Mouse (Mus musculus): ENCODE measurements around the gene Fastkd5.
A peak's percentile ranks its signal among the peaks of the same experiment; 100 is the strongest.
"Not testable (repeated sequence)": the region's sequence is repeated elsewhere in the genome, so short reads cannot be mapped to it uniquely, and the experiment has no call there.

Fastkd5 gene

DNA sequence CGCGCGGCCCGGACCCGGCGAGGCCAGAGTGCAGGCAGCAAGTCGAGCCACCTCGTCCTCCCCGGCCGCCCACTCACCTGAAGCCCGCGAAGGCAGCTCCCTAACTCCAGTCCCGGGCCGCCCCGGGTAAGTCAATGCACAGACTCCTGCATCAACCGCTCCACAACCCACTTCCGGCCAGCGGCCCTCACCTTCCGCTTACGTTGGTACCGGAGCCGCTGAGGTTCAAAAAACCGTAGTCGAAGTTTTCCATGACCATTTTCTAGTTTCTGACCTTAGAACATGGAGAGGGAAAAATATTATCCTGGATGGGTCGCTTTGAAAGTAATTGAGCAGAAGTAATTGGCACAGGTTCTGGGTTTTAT is at the start of gene Fastkd5, which contains the start of gene Ubox5:
Gene Fastkd5, minus strand, starts transcription at position 189 of the 365 bp plus-strand sequence.
Gene Ubox5, minus strand, starts transcription at position 200 of the 365 bp plus-strand sequence.
- DNase-seq (ENCODE audit: low read depth in 2 of 2, low spot score in 2 of 2), result peak; percentile 61 to 72

DNA sequence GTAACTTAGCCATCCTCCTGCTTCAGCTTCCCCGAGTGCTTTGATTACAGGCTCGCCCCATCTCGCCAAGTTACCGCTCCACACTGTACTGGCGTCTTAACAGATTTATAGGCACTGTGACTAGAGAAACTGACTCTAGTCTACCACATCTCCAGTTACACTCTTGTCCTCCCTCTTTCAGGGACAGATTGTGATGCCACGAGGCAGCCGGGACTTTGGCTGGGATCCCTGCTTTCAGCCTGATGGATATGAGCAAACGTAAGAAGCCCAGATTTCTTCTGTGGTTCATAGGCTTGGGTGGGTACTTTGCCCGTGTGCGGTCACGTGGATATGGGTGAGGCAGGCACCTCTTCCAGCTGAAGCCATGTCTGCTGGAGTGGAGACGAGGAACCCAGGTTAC is 49.3 kb upstream of the Fastkd5 start:
- no peak for DNase-seq (ENCODE audit: low read depth in 2 of 2, low spot score in 2 of 2)

DNA sequence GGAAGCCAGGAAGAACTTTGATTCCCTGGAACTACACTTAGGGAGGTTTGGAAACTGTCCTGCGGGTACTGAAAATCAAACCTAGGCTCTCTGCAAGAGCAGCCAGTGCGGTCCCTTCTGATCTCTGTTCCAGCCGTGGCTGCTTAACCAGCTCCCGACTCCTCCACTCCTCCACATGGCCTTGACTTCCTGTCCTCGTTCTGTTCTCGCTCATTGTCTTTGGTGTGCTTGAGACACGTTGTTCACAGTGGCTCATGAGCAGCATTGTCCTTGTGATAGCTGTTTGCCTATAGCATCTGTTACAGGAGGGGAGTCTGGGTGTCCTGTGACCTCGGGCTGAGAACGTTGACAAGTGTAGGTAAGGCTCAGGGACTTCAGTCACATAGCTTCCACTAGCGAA is 47.4 kb upstream of the Fastkd5 start:
- no peak for DNase-seq (ENCODE audit: low read depth in 2 of 2, low spot score in 2 of 2)

DNA sequence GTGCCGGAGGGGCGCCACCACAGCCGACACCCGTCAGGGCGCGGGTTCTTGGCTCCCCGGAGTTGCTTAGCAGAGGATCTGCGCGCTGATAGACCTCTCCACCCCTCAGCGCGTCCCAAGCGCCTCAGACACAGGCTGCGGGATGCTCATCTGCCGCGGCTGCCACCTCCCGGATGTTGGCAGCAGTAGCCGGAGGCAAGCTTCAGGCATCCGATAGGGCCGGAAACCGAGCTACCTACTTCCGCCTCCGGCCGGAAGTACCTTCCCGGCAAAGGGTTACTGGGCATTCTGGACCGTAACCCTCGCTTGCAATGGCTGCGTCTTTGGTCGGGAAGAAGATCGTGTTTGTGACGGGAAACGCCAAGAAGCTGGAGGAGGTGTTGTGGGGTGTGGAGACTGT is 37.7 kb upstream of the Fastkd5 start, which contains the start of gene Itpa:
Gene Itpa, plus strand, starts transcription at position 52 of the 400 bp plus-strand sequence.
- DNase-seq (ENCODE audit: low read depth in 2 of 2, low spot score in 2 of 2), result peak; percentile 75 to 79

DNA sequence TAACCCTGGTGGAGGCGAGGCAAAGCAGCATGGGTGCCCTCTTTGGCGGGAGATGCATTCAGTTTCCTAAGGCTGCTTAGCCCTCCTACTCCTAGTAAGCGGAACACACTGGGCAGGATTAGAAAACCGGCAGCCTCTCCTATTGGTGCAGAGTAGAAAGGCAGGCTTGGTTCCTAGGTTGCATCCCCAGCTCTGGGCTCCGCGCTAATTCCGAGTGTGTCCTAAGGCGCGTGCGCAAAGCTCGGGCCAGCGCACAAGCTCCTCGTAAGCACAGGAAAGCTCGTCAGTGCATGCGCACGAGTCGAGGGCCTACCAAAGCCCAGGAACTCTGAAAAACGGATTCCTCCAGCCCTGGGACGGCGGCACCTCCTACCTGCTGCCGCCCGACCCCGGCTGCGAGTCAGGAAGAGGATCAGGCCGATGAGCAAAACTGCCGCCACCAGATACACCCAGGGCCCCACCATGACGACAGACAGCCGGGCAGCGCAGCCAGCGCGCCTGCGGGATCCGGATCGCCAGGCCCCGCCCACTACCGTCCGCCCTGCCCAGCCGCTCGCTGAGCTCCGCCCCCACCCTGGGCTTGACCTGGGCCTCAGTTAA is 34.4 kb upstream of the Fastkd5 start, which contains the start of gene Ddrgk1:
Gene Ddrgk1, minus strand, starts transcription at position 558 of the 600 bp plus-strand sequence.
- peak; percentile 73 to 79 for DNase-seq (ENCODE audit: low read depth in 2 of 2, low spot score in 2 of 2)

DNA sequence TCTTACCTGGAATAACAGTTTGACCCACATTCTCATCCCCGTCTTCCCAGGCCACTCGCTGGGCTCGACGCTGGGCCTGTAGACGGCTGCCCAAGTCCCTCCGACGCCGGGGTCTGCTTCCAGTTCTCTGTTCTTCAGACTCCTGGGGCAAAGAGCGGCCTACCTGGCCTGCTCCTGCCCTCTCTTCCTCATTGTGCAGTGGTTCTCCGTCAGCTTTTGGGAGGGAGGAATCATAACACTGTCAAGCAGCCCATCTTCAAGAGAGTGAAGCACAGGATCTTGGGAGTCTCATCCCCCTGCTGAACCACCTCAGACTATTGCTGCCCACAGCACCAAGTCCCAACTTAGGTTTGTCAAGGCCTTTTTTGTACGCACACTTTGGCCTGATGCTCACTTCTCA is 33.5 kb upstream of the Fastkd5 start:
- DNase-seq (ENCODE audit: low read depth in 2 of 2, low spot score in 2 of 2), result no peak

DNA sequence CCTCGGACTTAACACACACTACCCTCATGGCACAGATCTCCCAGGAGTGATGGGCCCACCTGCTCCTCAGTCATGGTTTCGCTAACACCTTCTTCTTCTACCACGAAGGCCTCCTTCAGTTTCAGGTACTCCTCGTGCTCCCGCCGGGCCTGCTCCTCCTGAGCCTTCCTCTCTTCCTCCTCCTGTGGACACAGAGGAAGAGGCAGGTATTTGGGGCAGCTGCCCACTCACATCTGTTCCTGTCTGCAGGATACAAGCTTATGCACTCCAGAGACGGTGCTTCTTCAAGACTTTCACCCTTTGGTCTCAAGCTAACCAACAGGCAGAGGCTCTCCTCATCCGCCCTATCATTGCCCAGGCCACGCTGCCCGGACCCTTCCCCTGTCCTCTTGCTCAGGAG is 28.7 kb upstream of the Fastkd5 start:
- no peak for DNase-seq (ENCODE audit: low read depth in 2 of 2, low spot score in 2 of 2)

DNA sequence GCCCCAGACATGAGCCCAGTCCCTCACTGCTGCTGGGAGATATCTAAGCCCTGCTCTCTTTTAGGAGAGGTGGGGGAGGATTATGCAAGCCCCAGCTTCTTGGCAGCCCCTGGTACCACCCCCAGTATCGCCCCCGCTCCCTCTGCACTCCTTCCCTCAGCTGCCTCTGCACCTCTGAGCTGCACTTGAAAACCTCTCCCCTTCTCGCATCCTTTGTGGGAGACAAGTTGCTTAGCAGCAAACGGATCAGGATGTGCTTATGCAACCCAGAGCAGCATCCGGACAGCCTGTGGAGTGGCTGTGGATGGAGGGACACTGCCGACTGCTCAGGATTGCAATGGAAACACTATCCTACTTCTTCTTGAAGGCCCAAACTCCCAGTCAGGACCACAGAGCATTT is 27.7 kb upstream of the Fastkd5 start:
- DNase-seq (ENCODE audit: low read depth in 2 of 2, low spot score in 2 of 2), result no peak

DNA sequence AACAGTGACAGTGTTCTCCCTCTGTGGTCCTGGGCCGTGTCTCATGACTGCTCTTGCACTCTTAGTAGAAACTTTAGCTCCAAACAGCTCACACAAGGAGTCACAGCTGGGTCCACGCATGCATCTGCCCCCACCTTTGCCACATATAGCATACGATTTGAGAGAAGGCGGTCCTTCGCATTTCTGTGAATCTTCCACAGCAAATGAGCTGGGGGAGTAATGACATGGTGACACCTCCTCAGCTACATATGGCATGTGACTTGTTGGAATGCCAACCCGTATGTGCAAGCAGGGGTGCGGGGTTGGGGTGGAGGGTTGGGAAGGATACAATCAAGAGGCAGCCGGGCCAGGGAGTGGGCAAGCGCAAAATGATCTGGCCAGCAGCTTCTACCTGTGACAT is 26.7 kb upstream of the Fastkd5 start:
- no peak for DNase-seq (ENCODE audit: low read depth in 2 of 2, low spot score in 2 of 2)

DNA sequence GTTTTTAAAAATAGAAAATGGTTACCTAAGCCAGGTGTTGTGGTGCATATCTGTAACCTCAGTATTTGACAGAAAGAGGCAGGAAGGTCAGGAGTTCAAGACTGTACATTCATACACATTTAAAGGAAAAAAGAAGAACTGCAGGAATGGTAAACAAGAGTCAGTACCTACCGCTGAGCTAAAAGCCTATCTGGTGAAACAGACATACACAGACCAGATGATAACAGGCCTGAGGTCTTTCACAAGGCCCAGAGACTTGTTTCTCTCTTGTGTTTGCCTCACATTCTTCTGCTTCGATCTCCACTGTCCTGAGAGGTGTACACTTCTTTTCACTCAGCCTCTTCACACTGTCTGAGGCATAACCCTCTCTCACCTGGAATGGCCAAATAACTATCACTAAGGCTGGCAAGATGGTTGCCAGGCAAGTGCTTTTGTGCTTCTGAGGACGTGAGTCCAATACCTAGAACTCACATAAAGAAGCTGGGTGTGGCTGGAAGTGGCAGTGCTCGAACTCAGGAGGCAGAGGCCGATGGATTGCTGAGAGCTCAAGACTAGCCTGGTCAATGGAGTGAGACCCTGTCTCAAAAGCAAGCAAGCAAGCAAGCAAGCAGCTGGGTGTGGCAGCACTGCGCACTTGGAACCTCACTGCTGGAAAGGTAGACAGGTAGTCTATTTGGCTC is 26.0 kb upstream of the Fastkd5 start:
- DNase-seq (ENCODE audit: low read depth in 2 of 2, low spot score in 2 of 2), result no peak

DNA sequence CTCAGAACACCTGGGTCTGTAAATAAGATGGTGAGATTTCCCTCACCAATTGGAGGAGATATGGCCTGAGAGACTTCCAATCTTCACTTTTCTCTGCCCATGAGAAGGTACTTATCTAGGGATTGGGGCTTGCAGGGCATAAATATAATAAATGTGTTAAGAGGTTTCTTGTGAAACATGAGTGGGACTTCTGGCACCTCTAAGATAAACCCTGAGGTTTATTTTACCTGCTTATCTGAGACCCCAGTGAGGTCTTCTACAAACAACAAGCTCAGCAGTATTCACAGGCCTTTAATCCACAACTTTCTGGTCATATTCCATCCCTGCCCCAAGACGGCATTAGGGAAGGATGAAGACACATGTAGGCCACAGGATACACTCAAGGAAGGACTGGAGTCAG is 23.9 kb upstream of the Fastkd5 start:
- no peak for DNase-seq (ENCODE audit: low read depth in 2 of 2, low spot score in 2 of 2)

DNA sequence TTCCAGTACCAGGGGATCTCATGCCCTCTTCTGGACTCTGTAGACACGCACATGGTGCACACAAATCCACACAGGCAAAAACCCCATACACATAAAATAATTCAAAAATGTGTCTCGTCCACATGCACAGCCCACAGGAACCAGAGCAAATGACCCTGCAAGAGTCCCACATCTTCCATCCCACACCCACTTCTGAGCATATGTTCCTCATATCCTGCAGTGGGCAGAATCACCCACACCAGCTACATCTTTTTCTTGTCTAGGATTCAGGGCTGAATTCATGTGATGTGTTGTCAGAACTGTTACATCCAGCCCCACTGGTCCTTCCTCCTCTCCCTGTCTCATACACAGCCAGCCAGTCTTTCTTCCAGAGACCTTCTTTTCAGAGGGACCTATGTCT is 23.5 kb upstream of the Fastkd5 start:
- no peak for DNase-seq (ENCODE audit: low read depth in 2 of 2, low spot score in 2 of 2)

DNA sequence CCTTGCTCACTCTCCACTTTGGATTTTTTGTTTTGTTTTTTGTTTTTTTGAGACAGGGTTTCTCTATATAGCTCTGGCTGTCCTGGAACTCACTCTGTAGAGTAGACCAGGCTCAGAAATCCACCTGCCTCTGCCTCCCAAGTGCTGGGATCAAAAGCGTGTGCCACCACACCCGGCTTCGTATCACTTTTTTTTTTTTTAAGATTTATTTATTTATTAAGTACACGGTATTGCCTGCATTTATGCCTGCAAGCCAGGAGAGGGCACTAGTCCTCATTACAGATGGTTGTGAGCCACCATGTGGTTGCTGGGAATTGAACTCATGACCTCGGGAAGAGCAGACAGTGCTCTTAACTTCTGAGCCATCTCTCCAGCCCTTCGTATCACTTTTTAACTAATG is 19.2 kb upstream of the Fastkd5 start:
- not testable (repeated sequence) for DNase-seq (ENCODE audit: low read depth in 2 of 2, low spot score in 2 of 2)

DNA sequence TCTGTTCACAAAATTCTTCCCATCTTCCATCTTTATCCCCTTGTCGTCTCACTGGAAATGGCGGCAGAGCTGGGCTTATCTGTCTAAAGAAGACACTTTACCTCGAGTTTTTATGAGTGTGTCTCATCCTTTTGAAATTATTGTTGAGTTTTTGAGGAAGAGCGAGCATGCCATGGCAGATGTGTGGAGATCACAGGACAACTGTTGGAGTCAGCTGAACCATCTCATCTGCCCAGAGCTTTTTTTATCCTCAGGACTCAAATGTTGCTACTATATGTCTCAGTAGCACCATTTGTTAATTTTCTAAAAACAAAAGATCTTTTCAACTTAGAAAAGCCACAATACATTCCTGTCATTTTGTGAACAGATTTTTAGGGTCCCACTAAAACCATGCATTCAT is 15.4 kb upstream of the Fastkd5 start:
- no peak for DNase-seq (ENCODE audit: low read depth in 2 of 2, low spot score in 2 of 2)

DNA sequence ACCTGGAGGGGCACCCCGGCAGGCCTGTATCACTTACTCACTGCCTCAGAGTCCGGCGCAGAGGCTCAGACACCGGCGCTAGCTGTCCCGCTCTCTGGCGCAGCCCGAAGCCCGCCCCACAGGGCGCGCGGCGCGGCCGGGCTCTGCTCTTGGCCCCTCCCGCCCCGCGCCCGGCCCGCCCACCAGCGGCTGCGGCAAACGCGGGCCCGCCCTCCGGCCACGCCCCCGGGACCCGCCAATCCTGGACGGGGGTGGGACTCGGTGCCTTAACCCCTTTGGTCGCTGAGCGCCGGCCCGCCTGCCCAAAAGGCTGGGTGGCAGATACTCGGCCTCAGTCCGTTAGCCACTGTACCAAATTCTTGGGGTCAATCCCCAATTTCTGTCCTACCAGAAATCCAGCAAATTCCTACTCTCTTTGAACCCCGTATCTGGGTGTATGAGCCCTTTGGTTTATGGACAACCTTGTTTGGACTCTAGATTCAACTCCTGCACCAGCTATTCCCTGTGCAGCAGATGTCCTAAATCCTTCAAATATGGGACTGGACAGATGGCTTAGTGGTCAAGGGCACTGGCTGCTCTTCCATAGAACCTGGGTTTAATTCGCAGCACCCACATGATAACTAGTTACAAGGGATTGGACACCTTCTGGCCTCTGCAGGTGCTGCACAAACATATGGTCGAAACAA is 13.0 kb upstream of the Fastkd5 start, which contains the start of gene Lzts3:
Gene Lzts3, minus strand, starts transcription at position 120 of the 686 bp plus-strand sequence.
- DNase-seq (ENCODE audit: low read depth in 2 of 2, low spot score in 2 of 2), result peak; percentile 74 to 78

DNA sequence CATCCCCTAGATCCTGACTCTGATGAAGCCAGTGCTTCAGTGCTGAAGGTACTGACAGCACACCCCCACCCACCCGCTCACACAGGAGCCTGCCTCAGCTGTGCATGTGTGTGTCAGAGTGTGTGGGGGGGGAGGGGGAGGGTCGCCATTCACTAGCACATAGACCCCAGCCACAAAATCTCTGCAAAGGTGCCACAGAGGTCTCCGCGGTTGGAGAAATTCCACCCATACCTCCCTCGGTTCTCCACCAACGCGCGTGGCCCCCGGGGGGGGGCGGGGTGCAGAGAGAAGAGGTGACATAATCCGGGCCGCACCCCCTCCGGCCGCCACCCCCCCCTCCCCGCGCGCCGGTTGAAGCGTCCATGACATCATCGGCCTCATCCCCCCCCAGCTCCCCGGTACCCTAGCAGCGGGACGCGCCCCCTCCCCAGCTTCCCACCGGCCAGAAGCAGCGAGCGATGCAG is 12.4 kb upstream of the Fastkd5 start:
- DNase-seq (ENCODE audit: low read depth in 2 of 2, low spot score in 2 of 2), result no peak

DNA sequence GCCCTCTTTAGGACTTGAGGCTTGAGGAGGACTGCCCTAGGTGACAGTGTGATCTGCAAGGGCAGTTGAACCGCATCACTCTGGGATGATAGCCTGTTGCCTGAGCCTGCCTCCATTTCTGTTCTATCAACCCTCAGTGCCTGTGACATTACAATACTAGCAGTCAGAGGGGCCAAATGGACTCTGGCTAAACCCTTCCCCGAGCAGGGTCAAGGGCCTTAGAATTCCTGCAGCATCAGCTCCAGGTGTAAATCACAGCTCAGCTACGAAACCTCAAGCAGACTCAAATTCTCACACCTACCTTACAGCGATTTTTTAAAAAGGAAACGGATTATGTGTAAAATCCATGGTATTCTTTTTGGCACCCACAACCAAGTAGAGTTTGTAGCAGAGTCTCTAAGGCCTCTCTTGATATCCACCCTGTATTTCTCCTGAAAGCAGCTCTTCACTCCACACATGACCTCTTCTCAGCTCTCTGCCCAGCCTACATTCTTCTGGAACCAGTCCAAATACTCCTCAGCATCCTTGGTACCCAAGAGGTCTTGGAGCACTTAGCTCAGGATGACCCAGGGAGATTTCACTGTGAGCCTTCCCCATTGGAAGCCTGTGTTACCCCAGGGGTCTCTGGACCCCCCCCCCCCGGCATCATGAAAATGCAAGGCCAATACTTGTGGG is 11.7 kb upstream of the Fastkd5 start:
- DNase-seq (ENCODE audit: low read depth in 2 of 2, low spot score in 2 of 2), result no peak

DNA sequence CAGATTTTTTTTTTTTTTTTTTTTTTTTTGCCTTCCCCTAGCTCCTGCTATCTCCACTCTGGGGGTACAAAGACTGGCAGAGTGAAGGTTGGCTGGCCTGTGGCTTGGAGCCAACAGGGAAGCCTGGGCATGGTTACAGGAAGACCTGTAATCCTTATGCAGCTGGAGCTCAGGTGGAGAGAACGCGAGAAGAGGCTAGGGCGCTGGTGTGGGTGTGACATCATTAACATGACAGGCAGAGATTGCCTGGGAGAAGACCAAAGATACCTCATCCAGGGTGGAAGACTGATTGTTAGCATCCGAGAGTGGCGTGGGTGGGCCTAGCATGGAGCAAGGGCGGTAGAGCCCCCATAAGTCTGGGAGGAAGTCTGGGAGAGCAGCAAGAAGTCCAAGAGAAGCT is 9.4 kb upstream of the Fastkd5 start:
- DNase-seq (ENCODE audit: low read depth in 2 of 2, low spot score in 2 of 2), result no peak

DNA sequence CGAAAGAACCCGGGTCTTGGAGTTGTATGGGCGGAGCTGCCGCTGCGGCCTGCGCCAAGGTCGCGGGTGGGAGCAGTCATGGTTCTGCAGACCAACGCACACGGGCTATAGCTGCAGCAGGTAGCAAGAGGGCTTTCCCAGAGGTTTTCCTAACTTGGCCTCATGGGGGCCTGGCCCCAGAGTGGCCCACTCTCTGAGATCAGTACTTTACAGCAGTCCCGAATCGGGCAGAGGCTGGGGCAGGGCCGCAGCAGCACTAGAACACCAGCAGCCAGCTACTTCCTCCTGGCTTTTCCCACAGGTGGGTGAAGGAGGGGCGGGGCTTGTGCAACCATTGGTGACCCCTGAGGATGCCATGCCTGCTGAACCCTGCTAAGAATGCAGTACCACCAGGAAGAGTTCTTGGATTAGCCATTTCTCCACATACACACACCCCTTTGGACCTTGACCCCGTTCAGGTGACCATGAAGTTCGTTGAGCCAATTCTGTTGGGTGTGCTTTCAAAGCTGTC is 8.3 kb upstream of the Fastkd5 start:
- no peak for DNase-seq (ENCODE audit: low read depth in 2 of 2, low spot score in 2 of 2)

DNA sequence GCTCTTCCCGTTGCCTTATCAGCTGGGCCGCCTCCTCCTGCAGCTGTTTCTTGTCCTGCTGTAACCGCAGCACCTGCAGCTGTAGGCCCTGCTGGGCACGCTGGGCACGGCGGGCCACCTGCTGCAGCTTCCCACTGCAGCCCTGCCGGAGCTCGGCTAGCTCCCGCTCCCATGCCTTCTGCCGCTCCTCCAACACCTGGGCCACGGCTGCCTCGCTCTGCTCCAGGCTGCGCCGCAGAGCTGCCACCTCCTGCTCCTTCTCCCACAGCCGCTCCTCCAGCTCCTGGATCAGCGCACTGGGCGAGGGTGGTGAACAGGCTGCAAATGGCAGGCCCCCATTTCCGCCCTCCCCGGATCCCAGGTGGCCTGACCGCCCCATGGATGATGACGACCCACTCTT is 6.0 kb upstream of the Fastkd5 start:
- no peak for DNase-seq (ENCODE audit: low read depth in 2 of 2, low spot score in 2 of 2)

DNA sequence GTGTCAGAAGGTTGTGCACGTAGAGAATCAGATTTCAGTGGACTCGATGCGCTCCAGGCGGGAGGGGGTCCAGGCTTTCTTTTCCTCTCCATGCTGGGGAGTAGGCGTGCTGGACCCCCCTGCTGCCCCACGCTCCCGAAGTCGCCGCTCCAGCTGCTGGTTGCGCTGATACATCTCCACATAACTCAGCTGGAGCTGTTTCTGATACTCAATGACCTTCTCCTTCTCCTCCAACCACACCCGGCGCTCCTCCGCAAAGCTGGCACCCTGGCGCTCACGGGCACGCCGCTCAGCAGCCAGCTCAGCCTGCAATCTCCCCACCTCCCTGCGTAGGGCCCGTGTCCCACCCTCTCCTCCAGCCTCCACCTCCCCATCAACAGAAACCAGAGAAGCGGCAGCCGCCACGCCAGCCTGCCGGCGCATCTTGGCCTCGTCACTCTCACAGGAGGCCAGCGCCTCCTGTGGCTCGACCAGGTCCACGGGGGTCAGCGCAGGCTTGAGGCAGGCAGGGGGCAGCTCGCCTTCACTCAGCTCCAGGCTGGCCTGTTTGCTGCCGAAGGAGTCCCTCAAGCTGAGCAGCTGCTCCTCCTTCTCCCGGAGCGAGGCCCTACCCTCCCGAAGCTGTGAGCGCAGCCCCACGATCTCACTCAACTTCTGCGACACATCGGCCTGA is 5.0 kb upstream of the Fastkd5 start:
- peak in 1 of 2 experiments; percentile 26 for DNase-seq (ENCODE audit: low read depth in 2 of 2, low spot score in 2 of 2)
